Mouse (Mus musculus) cerebral cortex, adult 2 months (tissue): ENCODE data around the gene Osgep.

ENCODE experiments used
- WGBS: fragments of 180-500 bp; shearing (Covaris S2); methylation state at CpG from one replicate; pipeline ENCODE4 v1.1.7; 2018; 5-methylcytosine and 5-hydroxymethylcytosine counted together

The Osgep gene

DNA sequence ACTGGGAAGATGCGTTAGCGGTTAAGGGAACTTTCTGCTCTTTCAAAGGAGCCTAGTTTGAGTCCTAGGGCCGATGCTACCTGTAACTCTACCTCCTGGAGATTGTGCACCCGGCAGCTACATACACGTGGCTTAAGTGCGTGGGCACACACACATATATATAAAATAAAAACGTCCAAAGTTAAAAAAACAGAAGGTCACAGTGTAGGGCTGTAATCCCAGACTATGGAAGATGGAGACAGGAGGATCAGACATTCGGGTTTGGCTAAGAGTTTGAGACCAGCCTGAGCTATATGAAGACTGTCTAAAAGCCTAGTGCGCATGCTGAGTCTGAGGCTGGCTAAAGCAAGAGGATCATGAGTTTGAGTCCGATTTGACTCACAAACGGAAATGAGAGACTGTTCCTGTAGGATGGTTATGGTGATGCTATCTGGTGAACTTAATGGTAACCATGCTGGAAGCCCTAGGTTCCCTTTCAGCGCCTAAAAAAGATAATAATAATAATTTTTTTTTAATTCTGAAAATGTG lies 6.9 kb upstream of the Osgep start:
- 5% methylated on average over 12 of the region's 12 CpGs for WGBS

DNA sequence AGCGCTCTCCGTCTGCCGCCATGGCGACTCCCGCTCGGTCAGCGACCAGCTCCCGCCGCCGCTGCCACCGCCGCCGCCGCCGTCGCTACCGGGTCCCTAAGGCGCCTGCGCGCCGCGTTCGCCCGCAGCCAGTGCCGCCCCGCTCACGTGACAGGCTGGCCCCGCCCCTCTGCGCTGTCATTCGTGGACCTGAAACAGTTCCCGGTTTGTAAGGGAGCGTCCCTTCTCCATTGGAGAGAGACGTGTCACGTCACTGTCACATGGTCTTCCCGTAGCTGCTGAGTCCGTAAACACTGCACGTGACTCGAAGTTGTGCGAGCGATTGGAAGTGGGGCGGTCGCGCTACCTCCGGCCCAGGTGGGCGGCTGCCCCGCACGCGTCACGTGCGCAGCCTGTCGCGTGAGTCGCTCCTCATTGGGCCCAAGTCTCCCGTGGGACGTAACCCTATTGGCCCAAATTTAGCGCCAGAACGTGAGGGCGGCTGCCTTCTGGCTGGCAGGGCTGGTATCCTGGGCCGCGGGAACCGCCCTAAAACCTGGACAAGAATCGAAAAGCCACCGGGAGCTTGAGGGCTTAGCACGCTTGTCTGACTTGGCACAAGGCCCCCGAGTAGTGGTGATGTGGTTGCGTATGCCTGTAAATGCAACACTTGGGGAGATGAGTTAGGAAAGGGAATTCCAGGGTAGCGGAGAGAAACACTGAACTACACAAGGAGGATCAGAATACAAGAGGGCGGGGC lies 6.2 kb upstream of the Osgep start, which contains the start of the genes Pip4p1 and Pnp:
Pip4p1 (minus strand) TSS at position 103 of the 739 bp plus-strand sequence.
Pnp (plus strand) TSS at position 329 of the 739 bp plus-strand sequence.
- WGBS, result under 1% methylated on average over 66 of the region's 68 CpGs

DNA sequence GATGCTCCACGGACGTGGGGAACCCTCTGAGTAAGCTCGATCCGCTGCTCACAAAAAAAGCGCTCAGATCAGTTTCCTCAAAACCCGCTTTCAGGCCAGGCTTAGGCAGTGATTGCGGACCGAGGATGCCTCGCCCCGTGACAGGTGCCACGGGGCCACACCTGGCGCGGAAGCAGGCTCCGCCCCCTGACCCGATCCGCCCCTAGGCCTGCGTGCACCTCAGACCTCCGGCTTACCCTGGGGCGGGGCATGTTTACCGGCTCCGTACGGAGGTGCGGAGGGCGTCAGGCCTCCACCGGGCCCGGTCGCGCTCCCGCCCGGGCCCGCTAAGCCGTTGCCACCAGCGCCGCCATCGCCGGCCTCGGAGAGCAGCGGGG lies 5.7 kb upstream of the Osgep start:
- WGBS, result under 1% methylated on average over 38 of the region's 38 CpGs

DNA sequence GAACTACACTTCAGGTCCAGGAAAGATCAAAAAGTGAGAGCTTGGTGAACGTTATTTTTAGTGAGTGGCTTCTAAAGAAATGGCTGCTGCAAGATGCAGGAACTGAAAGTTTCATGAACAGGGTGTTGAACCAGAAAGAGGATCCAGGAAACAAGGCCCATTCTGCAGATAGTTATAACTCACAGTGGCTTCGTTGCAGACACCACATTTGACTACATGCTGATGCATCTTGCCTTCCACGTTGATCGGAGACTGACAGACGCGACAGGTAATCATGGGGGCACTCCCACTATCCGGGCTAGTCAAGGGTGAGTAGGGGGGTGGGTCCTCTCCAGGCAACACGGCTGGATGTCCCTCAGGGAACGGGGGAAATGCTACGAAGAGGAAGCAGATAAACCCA lies 5.3 kb upstream of the Osgep start:
- WGBS, result 6% methylated on average over 10 of the region's 10 CpGs

DNA sequence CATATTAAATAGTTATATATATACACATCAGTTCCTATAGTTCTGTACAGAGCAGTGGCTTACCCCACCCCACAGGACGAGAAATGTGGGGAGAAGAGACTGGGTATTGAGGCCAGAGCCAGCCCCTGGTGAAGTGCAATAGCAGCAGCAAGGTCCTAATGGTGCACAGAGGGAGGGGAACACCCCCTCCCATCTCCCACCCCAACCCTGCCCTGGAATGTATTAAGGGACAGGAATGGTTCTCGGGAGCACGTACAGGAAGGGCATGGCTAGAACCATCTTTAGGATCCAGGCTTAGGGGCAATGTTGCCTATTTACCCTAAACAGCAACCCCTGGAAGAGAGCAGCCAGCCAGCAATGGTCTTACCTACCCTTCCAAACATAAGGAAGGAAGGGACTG lies 2.7 kb upstream of the Osgep start:
- WGBS, result 66% methylated on average over 3 of the region's 3 CpGs

DNA sequence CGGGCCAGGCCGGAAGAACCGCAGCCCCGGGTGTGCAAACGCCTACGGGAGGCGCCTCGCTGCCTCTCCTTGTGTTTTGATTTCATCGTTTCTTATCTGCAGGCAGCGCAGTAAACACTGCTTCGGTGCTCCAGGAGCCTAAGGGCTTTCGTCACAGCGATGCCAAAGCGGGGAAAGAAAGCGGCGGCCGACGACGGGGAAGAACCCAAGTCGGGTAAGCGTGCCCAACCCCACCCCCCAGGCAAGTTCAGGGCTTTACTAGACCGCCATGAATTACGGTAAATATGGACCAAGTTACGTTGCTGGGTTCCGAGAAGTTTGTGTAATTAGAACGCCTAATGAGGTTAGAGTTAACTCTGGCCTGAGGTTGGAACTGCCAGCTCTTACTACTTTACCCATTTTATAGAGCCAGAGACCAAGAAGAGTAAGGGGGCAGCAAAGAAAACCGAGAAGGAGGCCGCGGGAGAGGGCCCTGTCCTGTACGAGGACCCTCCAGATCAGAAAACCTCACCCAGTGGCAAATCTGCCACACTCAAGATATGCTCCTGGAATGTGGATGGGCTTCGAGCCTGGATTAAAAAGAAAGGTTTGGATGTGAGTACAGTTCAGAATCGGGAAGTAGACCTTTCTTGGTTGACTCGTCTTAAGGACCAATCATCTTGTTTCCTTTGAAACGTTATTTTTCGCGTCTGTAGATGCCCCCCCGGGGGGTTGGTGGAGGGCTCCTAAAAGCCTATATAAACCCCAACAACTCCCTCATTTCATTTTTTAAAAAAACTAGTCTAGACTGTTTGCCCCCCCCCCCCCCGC lies 623 bp upstream of the Osgep start:
- 2% methylated on average over 38 of the region's 38 CpGs for WGBS

DNA sequence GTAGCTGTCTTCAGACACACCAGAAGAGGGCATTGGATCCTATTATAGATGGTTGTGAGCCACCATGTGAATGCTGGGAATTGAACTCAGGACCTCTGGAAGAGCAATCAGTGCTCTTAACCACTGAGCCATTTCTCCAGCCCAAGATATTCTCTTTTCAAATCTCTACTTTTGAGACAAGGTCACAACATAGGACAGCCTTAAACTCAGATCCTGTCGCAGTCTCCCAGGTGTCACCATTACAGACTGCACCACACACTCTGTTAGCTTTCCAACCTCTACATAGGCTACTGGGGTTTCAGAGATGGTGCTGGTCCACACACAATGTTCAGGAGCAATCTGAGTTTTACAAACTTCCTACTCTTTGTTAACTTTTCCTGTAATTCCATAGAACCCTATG lies 1.3 kb downstream of the Osgep start:
- 78% methylated on average over 1 of the region's 1 CpGs for WGBS

DNA sequence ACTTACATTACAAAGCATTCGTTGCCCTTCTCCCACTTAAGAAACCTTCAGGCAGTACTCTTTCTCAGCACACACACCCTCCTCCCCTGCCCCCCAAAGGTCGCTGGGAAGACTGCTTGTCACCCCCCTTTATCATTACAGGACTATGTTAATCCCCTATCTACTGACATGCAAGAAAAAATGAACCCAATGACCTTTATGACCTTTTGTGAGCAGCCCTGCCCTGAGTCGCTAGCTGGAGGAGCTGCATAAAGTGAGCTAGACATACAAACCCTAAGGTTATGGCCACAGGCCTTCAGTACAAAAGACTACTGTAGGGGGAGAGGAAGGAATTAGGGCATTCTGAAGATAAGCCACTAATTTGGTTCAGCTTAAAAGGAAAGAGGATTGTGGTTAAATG lies 13.3 kb downstream of the Osgep start:
- 70% methylated on average over 3 of the region's 3 CpGs for WGBS

DNA sequence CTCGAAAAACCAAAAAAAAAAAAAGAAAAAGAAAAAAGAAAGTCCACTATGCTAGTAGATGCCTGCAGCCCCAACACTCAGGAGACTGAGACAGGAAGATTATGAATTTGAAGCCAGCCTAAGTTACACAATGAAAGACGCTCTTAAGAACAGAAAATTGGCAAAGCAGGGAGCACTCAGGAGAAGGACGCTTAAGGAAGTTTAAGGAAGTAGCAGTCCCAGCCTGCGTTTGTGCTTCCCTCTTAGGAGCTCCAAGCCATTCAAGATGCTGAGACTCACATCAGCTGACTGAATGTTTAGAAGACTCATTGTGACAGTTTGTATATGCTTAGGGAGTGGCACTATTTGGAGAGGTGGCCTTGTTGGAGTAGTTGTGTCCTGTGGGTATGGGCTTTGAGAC lies 16.6 kb downstream of the Osgep start:
- 77% methylated on average over 4 of the region's 4 CpGs for WGBS

DNA sequence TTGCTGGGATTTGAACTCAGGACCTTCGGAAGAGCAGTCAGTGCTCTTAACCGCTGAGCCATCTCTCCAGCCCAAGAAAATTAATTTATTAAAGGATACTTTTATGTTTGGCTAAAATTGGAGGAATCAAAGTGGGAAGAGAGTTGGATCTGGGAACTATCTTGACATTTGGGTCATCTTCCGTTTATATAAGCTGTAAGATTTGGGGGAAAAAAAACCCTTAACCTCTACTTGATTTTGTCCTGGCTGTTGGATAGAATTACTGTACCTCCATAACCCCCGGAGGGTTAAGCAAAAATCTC lies 19.9 kb downstream of the Osgep start:
- 87% methylated on average over 4 of the region's 4 CpGs for WGBS

DNA sequence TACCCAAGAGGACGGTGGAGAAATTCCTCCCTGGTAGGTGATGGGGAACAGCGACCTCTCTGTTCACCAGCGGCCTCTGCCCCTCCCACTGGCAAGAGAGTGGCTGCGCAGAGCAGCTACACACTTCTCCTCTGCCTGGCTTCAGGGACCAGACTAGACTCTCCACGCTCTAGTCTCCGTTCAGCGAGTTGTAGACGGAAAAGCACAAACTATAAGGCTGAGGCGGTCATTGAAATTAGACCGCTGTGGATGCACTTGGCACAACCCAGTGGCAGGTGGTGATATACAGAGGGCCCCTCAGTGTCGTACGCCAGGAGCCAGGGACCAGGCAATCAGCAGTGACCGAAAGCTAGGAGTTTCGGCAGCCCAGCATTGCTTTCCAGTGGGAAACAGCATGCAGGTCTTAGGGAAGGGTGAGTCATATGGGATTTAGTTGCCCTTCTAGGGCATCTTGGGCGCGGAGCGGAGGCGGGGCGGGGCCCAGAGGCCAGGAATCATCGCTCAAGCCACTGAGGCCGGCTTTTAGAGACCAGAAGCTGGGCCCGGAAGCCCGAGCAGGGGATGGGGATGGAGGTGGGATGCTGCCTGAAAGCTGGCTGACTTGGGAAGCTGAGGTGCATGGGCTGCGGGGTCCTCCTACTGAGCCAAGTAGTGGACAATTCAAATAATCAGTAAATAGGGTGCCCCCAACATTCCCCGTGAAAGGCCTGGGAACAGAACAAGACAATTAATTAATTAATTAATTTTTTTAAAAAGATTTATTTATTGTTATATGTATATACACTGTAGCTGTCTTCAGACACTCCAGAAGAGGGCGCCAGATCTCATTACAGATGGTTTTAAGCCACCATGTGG lies 20.5 kb downstream of the Osgep start:
- 8% methylated on average over 26 of the region's 26 CpGs for WGBS

DNA sequence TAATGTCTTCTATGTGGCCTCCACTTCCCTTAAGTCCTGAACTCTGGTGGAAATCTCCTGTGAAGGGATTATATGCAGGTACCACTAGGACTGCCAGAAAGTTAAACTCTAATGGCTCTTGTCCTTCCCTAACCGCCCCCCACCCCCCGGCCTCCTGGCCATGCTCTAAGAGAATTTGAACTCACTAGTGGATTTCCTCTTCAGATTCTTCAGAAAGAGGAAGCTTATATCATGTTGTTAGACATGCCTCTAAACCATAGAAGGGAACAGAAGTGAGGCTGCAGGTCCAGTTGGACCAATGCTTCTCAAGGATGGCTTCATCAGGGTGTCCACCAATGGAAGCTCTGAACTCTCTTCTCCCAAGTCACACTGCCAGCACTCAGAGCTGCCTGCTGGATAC lies 26.7 kb downstream of the Osgep start:
- WGBS, result 93% methylated on average over 2 of the region's 2 CpGs

DNA sequence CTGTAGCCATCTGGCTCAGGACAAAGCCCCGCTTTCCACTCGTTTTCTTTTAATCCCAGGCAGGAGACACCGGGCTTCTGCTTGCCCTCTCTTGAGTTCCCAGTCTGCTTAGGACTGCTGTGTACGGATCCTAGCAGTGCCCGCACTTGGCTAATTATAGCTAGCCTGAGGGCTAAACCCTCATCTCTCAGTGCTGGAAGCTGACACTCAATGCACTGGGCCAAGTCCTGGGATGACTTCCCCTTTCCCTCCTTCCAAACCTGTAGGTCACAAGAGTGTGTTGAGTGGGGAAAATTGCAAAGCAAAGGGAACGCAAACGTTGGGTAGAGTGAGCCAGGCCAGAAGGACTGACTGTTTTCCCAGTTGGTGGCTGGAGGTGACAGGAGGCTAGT lies 27.3 kb downstream of the Osgep start, which contains the start of gene Klhl33:
Klhl33 (minus strand) TSS at position 134 of the 392 bp plus-strand sequence.
- 53% methylated on average over 7 of the region's 7 CpGs for WGBS

DNA sequence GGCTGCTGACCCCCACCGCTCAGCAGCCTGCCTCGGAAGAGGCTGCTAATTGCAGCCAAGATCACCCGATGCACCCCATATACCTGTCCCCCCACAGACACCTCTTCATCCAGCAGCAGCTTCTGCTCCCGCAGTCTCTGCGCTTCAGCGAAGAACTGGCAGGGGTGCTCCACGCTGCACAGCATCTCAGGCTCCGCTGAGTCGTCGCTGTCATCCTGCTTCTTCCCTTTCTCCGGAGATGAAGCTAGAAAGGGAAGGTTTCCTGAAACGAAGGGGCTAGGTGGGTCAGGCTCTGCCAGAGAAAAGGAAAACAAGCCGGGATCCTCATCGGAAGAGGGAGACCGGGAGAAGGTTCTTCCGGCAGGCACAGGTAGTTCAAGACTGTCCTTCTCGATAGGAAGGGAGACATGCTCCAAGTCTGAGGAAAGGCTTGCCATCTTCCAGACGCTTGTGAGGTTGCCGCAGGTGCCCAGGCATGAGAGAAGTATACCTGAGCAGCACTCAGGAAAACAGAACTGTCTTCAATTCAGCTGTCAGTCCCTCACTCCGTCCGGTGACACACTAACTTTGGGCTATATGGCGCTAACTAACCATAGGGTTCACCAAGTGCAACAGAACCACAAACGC lies 27.8 kb downstream of the Osgep start:
- WGBS, result 17% methylated on average over 23 of the region's 23 CpGs

DNA sequence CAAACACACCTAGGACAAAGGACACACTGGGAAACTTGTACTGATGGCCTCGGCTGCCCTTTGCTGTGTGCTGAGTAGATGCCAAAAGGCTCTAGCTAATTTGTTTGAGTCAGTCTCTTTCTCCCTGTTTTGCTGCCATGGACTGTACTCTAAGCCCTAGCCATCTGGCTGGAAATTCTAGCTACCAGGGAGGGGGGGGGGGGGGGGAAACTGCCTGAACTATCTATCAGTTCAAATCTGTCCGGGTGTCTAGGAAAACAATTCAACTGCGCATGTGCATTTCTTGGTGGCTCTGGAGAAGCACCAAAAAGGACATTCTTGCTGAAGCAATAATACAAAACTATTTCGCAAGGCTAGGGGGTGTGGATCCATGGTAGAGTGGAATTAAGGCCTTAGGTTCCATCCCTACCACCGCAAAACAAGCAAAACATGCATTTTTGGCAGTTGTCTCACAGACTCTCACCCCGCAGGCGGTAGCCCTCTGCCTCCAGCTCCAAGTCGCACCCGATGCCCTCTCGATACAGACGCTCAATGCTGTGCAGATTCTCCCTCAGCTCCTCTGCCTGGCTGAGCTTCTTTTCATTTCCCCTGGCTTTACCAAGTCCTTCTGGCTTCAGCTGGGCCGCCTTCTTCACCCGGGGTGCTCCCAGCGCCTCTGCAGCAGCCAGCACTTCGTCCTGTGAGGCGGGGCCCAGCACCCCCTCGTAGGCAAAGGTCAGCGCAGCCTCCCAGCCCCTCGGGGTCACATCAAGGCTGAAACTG lies 28.5 kb downstream of the Osgep start:
- WGBS, result 15% methylated on average over 19 of the region's 19 CpGs

DNA sequence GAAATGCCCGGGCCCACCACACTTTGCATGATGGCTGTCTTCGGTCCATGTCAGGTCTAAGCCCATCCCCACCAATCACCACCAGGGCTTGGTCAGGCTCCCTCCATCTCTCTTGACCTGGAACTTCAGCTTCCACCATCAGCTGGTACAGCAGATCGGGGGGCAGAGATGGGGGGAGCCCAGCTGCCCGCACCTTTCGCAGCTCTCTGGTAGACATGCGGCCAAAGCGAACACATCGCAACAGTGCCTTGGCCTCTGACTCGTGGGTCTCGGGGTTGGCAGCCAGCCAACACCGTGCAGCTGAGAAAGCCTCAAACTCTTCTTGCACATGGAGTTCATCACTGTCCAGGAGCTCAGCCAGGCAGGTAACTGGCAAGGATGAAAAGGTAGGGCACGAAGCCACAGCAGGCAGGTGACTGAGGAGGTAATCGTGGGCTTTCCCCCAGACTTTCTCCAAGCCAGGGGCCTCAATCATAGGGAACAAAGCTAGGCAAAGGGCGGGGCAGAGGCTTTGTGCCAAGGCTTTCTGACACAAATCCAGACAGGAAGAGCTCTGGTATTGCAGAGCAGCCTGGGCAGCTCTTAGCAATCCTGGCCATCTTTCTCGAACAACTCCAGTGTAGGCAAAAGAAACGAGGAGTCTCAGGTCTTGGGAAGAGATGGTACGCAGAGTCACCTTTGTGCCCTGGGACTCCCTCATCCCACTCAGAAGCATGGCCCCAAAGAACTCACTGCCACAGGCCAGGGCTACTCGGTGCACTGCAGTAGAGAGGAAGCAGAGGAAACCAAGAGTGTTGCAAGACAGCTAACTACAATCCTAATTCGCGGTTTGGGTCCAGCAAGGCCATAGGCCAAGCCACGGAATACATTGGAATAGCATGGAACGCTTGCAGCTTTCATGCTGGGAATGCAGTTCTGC lies 31.9 kb downstream of the Osgep start:
- 72% methylated on average over 22 of the region's 22 CpGs for WGBS

DNA sequence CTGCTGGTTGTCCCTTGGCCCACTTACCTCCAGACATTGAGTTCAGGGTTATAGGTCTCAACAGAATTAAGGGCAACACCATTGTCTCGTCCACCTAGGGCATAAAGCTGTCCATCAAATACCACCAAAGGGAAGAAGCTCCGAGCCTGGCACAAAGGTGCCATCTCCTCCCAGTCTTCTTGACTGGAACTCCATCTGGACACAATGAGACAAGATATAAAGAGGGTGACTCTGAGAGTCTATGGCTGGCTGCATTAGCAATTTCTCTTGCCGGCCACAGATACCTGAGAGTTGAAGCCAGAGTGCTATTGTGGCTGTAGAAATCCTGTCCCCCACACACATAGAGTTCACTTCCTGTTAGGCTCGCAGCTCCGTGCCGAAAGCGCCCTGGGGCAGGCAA lies 32.6 kb downstream of the Osgep start:
- WGBS, result 88% methylated on average over 7 of the region's 7 CpGs

DNA sequence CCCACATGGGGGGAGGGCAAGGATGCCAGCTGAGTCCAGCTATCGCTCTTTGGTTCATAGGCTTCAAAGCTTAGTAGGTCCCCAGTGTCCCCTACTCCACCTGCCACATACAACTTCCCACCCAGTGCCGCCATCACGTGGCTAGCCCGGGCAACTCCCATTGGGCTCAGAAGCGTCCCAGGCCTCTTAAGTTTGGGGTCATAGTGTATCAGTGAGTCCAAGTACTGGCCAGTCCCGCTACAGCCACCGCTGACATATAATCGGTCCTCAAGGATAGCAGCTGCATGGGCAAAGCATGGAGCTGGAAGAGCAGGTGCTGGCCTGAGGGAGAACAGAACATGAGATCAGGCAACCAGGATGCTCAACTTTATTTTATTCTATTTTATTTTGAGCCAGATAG lies 33.1 kb downstream of the Osgep start:
- 96% methylated on average over 8 of the region's 8 CpGs for WGBS

DNA sequence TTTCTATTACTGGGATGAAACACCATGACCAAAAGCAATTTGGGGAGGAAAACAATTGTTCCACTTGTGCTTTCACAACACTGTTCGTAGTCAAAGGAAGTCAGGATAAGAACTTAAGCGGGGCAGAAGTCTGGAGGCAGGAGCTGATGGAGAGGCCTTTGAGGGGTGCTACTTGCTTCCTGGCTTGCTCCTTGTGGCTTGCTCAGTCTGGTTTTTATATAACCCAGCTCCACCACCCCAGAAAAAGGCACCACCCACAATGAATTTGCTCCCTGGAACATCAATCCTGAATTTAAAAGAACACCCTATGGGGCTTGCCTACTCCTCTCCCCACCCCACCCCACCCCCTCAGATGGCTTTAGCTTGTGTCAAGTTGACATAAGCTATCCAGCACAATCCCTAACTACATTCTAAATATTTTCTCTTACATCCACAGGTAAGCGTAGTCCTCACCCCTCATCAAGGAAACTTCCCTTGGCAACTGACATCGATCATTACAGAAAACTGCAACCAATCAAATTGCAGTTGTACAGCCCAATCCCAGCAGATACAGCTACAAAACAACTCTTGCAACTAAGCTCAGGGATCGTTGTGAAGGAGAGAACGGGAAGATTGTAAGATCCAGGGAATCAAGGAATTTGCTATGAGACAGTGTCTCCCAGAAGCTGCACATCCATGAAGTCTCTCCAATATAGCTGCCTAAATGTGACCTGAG lies 48.3 kb downstream of the Osgep start:
- 58% methylated on average over 6 of the region's 6 CpGs for WGBS
